Mouse (Mus musculus): Measurements from ENCODE around the gene Exosc5. TPM values are rescaled to one million over a fixed set of nuclear protein-coding genes. Genes with fewer than 3 reads are reported as not detected.

Exosc5 gene
- total RNA-seq, 2 experiments from 2014 or later: 22.6 to 29.4 TPM

GRCm38 (mm10) chr7:25632679-25633078, 26.3 kb upstream of the Exosc5 start:
- DNase-seq (ENCODE audit: low spot score in 2 of 2): no peak

GRCm38 (mm10) chr7:25636373-25636772, 22.6 kb upstream of the Exosc5 start:
- no peak for DNase-seq (ENCODE audit: low spot score in 2 of 2)

GRCm38 (mm10) chr7:25637099-25637498, 21.9 kb upstream of the Exosc5 start:
- no peak for DNase-seq (ENCODE audit: low spot score in 2 of 2)

GRCm38 (mm10) chr7:25639754-25640153, 19.2 kb upstream of the Exosc5 start:
- DNase-seq (ENCODE audit: low spot score in 2 of 2): no peak

- no peak for DNase-seq (ENCODE audit: low spot score in 2 of 2)
Observed at GRCm38 (mm10) chr7:25644136-25644535, 14.8 kb upstream of the Exosc5 start.

GRCm38 (mm10) chr7:25644631-25645030, 14.3 kb upstream of the Exosc5 start:
- no peak for DNase-seq (ENCODE audit: low spot score in 2 of 2)

- no peak for DNase-seq (ENCODE audit: low spot score in 2 of 2)
Observed at GRCm38 (mm10) chr7:25645074-25645473, 13.9 kb upstream of the Exosc5 start.

GRCm38 (mm10) chr7:25647574-25648123, 11.3 kb upstream of the Exosc5 start:
- no peak for DNase-seq (ENCODE audit: low spot score in 2 of 2)

GRCm38 (mm10) chr7:25649839-25650238, 9.1 kb upstream of the Exosc5 start:
- no peak for DNase-seq (ENCODE audit: low spot score in 2 of 2)

GRCm38 (mm10) chr7:25651281-25651680, 7.7 kb upstream of the Exosc5 start:
- no peak for DNase-seq (ENCODE audit: low spot score in 2 of 2)

GRCm38 (mm10) chr7:25652244-25652759, 6.7 kb upstream of the Exosc5 start:
- no peak for DNase-seq (ENCODE audit: low spot score in 2 of 2)

GRCm38 (mm10) chr7:25655601-25656428, 3.1 kb upstream of the Exosc5 start:
- no peak for DNase-seq (ENCODE audit: low spot score in 2 of 2)

- DNase-seq (ENCODE audit: low spot score in 2 of 2): no peak
Observed at GRCm38 (mm10) chr7:25657785-25658184, 1.2 kb upstream of the Exosc5 start.

GRCm38 (mm10) chr7:25666381-25666780, 7.4 kb downstream of the Exosc5 start:
- no peak for DNase-seq (ENCODE audit: low spot score in 2 of 2)

- no peak for DNase-seq (ENCODE audit: low spot score in 2 of 2)
Observed at GRCm38 (mm10) chr7:25669158-25669557, 10.2 kb downstream of the Exosc5 start.

- no peak for DNase-seq (ENCODE audit: low spot score in 2 of 2)
Observed at GRCm38 (mm10) chr7:25669631-25670030, 10.7 kb downstream of the Exosc5 start.

- no peak for DNase-seq (ENCODE audit: low spot score in 2 of 2)
Observed at GRCm38 (mm10) chr7:25670096-25670495, 11.1 kb downstream of the Exosc5 start.

- no peak for DNase-seq (ENCODE audit: low spot score in 2 of 2)
Observed at GRCm38 (mm10) chr7:25671686-25672085, 12.7 kb downstream of the Exosc5 start.

GRCm38 (mm10) chr7:25672442-25672841, 13.5 kb downstream of the Exosc5 start:
- DNase-seq (ENCODE audit: low spot score in 2 of 2): no peak

GRCm38 (mm10) chr7:25674297-25674696, 15.3 kb downstream of the Exosc5 start:
- DNase-seq (ENCODE audit: low spot score in 2 of 2): no peak

- DNase-seq (ENCODE audit: low spot score in 2 of 2): no peak
Observed at GRCm38 (mm10) chr7:25674719-25675300, 15.8 kb downstream of the Exosc5 start, which contains the start of gene Tmem91. TSS of gene Tmem91 (minus strand) at chr7:25675166.

GRCm38 (mm10) chr7:25675405-25675804, 16.4 kb downstream of the Exosc5 start:
- no peak for DNase-seq (ENCODE audit: low spot score in 2 of 2)
